Mouse (Mus musculus) stomach, postnatal 0 days (tissue): ENCODE results near the gene Eppin. TPM values are rescaled to one million over a fixed set of nuclear protein-coding genes. Genes with fewer than 3 reads are reported as not detected.

ENCODE experiments used
- ATAC-seq: fragments of 200-750 bp; cut with Nextera tagmentation; 2 replicates; pipeline ENCODE4 v1.8.0; 2017; ENCODE audit not compliant: low FRiP score, low TSS enrichment
- DNase-seq: peaks from one replicate; pipeline ENCODE4 v3.0.0-alpha.2; 2016; ENCODE audit warnings: low spot score
- H3K27ac ChIP-seq: fragments of 300-500 bp; sonication (generic); replicated peaks from 2 replicates; pipeline ENCODE4 v1.5.1; 2014; ENCODE audit warnings: mild to moderate bottlenecking, control low read depth
- H3K27me3 ChIP-seq: fragments of 300-500 bp; sonication (generic); 2 replicates; pipeline ENCODE4 v1.6.1; 2014; ENCODE audit warnings: low read length; ENCODE audit not compliant: control insufficient read depth, insufficient read depth
- H3K36me3 ChIP-seq: fragments of 300-500 bp; sonication (generic); 2 replicates; pipeline ENCODE4 v1.6.1; 2014; ENCODE audit warnings: low read length, mixed read lengths; ENCODE audit not compliant: control insufficient read depth, insufficient read depth
- H3K4me1 ChIP-seq: fragments of 300-500 bp; sonication (generic); replicated peaks from 2 replicates; pipeline ENCODE4 v1.6.1; 2014; ENCODE audit warnings: antibody characterized with exemption; ENCODE audit not compliant: control insufficient read depth, insufficient read depth
- H3K4me2 ChIP-seq: fragments of 300-500 bp; sonication (generic); replicated peaks from 2 replicates; pipeline ENCODE4 v1.6.1; 2014; ENCODE audit warnings: low read depth, mild to moderate bottlenecking, control low read depth, moderate library complexity
- H3K4me3 ChIP-seq: fragments of 300-500 bp; sonication (generic); 2 replicates; pipeline ENCODE4 v1.5.1; 2014; ENCODE audit warnings: low read depth, low read length, control low read depth
- H3K9ac ChIP-seq: fragments of 300-500 bp; sonication (generic); 2 replicates; pipeline ENCODE4 v1.6.1; 2014; ENCODE audit warnings: mild to moderate bottlenecking, low read length, control low read depth, mixed read lengths
- H3K9me3 ChIP-seq: fragments of 300-500 bp; sonication (generic); 2 replicates; pipeline ENCODE4 v1.6.1; 2016; ENCODE audit warnings: low read length; ENCODE audit not compliant: control insufficient read depth
- CTCF ChIP-seq: IDR thresholded peaks from 2 replicates; pipeline ENCODE4 v1.5.1; 2016; ENCODE audit warnings: antibody characterized with exemption, low read depth, mild to moderate bottlenecking, moderate library complexity
- EP300 ChIP-seq: optimal IDR thresholded peaks from 2 replicates; pipeline ENCODE3; 2016; ENCODE audit warnings: antibody characterized with exemption
- WGBS: fragments of 180-500 bp; shearing (Covaris S2); extraction: QIAGEN DNeasy Blood & Tissue Kit; methylation state at CpG from one replicate; pipeline ENCODE4 v1.1.7; 2014; 5-methylcytosine and 5-hydroxymethylcytosine counted together
- polyA plus RNA-seq: library from polyadenylated mRNA; unstranded; fragments of >200 nt; fragmentation: Nextera tagmentation; extraction: Ambion mirVana; gene quantifications from 2 replicates; pipeline ENCODE4 v1.2.1, GENCODE M21; 2015

Eppin gene
- not detected in 2 replicates for polyA plus RNA-seq

DNA sequence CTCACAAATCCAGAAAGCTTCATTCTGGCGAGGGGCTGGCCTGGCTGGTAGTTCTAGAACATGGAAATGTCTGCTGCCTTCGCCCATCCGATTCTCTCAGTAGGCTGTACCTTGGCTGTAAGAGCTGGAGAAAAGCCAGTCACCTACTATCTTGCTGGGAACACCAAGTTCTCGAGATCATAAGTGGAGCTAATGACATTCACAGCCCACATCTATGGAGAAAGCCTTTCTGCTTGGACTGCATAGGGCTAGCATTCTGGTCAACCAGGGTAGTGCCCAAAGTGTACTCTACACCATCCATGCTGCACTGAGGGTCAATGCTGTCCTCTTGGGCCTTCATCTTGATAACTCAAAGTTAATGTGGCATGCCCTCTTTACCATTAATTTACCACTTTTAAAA lies at the start of gene Eppin:
Gene Eppin (minus strand): TSS at position 101 of the 400 bp plus-strand sequence.
- no peaks in the 10 kb centered on the region for H3K9me3 ChIP-seq
- H3K27me3 ChIP-seq: no peaks in the 10 kb centered on the region
- no peak within 1 kb of the TSS for H3K4me2 ChIP-seq
- TF ChIP-seq EP300: no peak
- no peak for TF ChIP-seq CTCF
- no peak within 1 kb of the TSS for H3K27ac ChIP-seq
- no peaks in the 10 kb centered on the region for H3K4me1 ChIP-seq
- H3K9ac ChIP-seq: no peak within 1 kb of the TSS
- no peak for ATAC-seq
- H3K4me3 ChIP-seq: no peak within 1 kb of the TSS
- 83% methylated on average over 4 of the region's 4 CpGs for WGBS
- no peaks in the 10 kb centered on the region for H3K36me3 ChIP-seq
- no peak for DNase-seq

DNA sequence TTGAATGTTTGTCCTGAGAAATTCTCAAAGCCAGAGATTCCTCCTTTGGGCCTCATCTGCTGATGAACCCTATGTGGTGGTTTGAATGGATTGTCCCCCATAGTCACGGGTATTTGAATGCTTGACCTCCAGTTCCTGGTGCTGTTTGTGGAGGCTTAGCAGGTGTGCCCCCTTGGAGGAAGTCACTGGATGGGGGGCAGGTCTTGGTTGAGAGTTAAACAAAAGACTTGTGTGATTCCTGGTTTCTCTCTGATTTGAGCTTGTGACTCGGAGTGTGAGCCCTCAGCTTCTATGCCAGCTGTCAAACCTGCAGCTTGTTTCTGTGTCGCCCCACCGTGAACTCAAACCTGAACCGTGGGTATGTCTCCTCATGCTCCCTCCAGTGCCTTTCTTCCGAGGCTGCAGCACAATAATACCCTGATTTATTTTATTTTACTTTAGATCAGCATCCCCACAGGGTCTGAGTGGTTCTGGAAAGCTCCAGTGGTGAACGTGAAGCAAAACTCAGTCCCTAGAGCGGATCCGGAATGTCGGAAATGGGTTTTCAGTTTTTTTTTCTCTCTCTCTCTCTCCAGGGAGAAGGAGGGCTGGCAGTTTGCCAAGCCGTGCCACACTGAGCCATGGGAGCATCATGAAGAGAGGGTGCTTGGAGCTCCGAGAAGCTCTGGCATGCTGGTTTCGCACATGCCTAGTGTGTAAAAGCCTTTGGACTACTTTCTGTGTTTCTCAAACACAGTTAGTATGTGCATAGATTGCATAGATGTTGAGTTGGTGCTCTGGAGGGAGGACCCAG lies 48.7 kb upstream of the Eppin start:
- no peak overlapping the region for H3K9ac ChIP-seq
- no peak overlapping the region for H3K4me2 ChIP-seq
- no peak overlapping the region for H3K4me3 ChIP-seq
- H3K9me3 ChIP-seq: no peaks in the 10 kb centered on the region
- TF ChIP-seq CTCF (no peak), EP300 (no peak)
- H3K36me3 ChIP-seq: no peaks in the 10 kb centered on the region
- no peaks in the 10 kb centered on the region for H3K27me3 ChIP-seq
- no peak for ATAC-seq
- H3K27ac ChIP-seq: no peak overlapping the region
- no peak for DNase-seq
- 70% methylated on average over 13 of the region's 13 CpGs for WGBS
- H3K4me1 ChIP-seq: no peaks in the 10 kb centered on the region

DNA sequence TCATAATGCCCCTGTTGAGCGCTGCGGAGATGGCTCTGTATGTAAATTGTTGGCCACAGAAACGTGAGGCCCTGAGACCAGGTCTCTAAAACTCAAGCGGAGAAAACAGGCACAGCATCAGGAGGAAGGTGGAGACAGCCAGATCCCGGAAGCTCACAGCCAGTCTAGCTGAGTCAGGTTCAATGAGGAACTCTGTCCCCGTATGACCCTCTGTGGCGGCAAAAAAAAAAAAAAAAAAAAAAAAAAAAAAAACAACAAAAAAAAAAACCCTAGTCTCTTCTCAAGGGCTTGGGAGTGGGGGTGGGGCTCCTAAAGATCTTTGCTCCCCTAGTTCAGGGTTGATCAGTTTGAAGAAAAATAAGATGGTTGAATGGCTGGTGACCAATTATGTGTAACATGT lies 47.7 kb upstream of the Eppin start:
- H3K4me1 ChIP-seq: no peaks in the 10 kb centered on the region
- no peak overlapping the region for H3K4me3 ChIP-seq
- H3K27me3 ChIP-seq: no peaks in the 10 kb centered on the region
- H3K27ac ChIP-seq: no peak overlapping the region
- H3K4me2 ChIP-seq: no peak overlapping the region
- WGBS: 67% methylated on average over 7 of the region's 7 CpGs
- DNase-seq (no peak), ATAC-seq (no peak)
- TF ChIP-seq EP300 (no peak), CTCF (no peak)
- H3K9ac ChIP-seq: no peak overlapping the region
- no peaks in the 10 kb centered on the region for H3K9me3 ChIP-seq
- H3K36me3 ChIP-seq: no peaks in the 10 kb centered on the region

DNA sequence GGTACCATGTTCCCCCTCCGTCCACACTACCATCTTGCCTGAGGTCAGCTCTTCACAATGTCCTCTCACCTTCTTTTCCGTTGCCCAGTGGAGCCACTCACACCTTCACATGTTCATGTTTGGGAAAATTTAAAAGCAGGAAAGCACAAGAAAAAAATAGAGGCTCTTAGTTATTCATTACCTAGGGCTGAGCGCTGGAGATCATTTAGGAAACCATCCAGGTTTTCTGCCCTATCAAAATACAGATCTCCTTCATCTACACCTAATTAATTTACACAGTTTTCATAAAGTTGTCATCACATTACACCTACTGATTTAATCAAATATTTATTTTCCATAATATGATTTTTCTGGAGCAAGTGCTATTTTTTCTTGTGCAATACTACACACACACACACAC lies 45.3 kb upstream of the Eppin start, which contains the start of gene Wfdc16:
Gene Wfdc16 (minus strand): TSS at position 101 of the 400 bp plus-strand sequence.
- no peak within 1 kb of the TSS for H3K27ac ChIP-seq
- TF ChIP-seq CTCF (no peak), EP300 (no peak)
- H3K4me1 ChIP-seq: no peaks in the 10 kb centered on the region
- no peaks in the 10 kb centered on the region for H3K27me3 ChIP-seq
- no peaks in the 10 kb centered on the region for H3K36me3 ChIP-seq
- no peak within 1 kb of the TSS for H3K4me2 ChIP-seq
- no peaks in the 10 kb centered on the region for H3K9me3 ChIP-seq
- H3K9ac ChIP-seq: no peak within 1 kb of the TSS
- H3K4me3 ChIP-seq: no peak within 1 kb of the TSS
- no peak for DNase-seq
- WGBS: 77% methylated on average over 3 of the region's 3 CpGs
- ATAC-seq: no peak

DNA sequence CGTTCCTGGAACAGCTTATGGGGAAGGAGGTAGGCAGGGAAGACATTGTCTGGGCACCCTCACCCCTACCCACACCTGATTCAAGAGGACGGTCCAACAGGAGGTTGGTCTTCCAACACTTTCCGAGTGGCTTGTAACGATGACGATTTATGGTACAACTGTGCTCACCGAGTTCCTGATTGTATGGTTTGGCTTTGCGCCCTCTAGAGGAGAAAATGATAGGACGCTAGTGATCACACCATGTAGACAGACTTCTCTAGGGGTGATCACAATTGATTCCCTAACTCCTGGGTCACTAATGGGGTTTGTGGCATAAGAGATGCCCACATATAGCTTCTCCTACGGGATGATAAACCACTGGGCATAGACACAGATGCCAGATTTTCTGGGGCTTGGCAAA lies 41.9 kb upstream of the Eppin start:
- TF ChIP-seq EP300: no peak
- TF ChIP-seq CTCF: peak; percentile 53

DNA sequence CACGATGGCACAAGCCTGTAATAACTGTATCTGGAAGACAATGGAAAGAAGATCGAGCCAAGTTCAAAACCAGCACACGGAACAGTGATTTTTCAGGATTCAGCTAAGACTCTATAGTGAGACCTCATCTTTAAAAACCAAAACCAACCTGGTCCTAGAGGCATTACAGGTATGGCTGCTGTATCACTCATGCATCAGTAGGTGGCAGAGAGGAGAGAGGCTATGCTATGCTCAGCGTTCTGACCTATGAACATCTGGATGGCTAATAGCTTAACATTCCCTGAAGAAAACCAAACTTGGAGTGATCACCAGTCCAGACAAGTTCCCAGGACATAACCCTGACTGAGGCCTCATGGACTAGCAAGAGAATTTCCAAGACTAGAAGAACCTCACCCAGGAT lies 28.4 kb upstream of the Eppin start:
- ATAC-seq (no peak), DNase-seq (no peak)
- Histone ChIP-seq H3K27ac (no peak overlapping the region), H3K4me2 (no peak overlapping the region), H3K9me3 (no peaks in the 10 kb centered on the region), H3K9ac (no peak overlapping the region), H3K4me3 (no peak overlapping the region), H3K4me1 (no peaks in the 10 kb centered on the region), H3K36me3 (no peaks in the 10 kb centered on the region), H3K27me3 (no peaks in the 10 kb centered on the region)
- WGBS: 78% methylated on average over 4 of the region's 4 CpGs
- peak; percentile 45 for TF ChIP-seq CTCF
- no peak for TF ChIP-seq EP300

More for the DNA sequence above, 41.9 kb upstream of the Eppin start:
- DNase-seq (no peak), ATAC-seq (no peak)
- 75% methylated on average over 9 of the region's 9 CpGs for WGBS
- H3K4me2 ChIP-seq: no peak overlapping the region
- H3K4me3 ChIP-seq: no peak overlapping the region
- H3K36me3 ChIP-seq: no peaks in the 10 kb centered on the region
- no peaks in the 10 kb centered on the region for H3K4me1 ChIP-seq
- no peaks in the 10 kb centered on the region for H3K27me3 ChIP-seq
- H3K9ac ChIP-seq: no peak overlapping the region
- H3K27ac ChIP-seq: no peak overlapping the region
- H3K9me3 ChIP-seq: no peaks in the 10 kb centered on the region
